Mouse (Mus musculus) gonadal fat pad, adult 2 months (tissue): Measurements from ENCODE around the gene Camk1d. TPM values are rescaled to one million over a fixed set of nuclear protein-coding genes. Genes with fewer than 3 reads are reported as not detected.
"Not testable (repeated sequence)": the region's sequence is repeated elsewhere in the genome, so short reads cannot be mapped to it uniquely, and the experiment has no call there.

ENCODE experiments used
- DNase-seq: peaks from one replicate; pipeline ENCODE4 v3.0.0-alpha.2; 2012; ENCODE audit warnings: low read depth
- polyA plus RNA-seq: library from polyadenylated mRNA; depleted of rRNA; stranded (reverse); fragments of >200 nt; gene quantifications from 2 replicates; pipeline ENCODE4 v1.2.3, GENCODE M21; 2012

Camk1d gene
- polyA plus RNA-seq, 1 experiment: 1.3 TPM

DNA sequence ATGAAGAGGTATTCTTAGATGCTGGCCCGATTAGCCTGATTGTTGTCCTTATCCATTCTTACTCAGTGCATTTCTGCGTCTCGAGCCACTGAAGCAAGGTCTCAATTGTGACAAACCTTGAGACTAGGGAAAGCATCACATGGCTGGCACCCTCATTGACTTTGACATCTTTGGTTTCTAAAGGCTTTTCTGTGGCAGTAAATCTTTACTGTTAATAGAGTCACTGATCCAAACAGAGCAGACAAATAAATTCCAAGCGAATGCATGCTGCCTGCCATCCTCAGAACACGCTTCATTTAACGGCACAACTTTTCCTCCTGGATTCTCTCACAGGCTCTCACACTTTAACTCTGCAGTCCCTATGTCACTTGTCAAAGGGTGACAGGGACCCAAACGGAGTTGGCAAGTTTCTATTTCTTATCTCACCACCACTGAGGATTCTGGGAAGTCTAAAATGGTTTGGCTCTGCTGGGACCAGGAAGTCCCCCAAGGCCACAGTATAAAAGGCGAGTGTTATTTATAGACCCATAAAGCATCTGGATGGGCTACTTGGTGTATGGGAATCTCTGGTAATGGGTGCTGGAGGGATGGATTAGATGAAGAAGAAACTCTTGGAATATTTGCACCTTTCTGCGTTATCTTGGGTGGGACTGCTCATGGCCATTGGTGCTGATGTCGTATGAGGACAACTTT is 141.9 kb downstream of the Camk1d start:
- no peak for DNase-seq

DNA sequence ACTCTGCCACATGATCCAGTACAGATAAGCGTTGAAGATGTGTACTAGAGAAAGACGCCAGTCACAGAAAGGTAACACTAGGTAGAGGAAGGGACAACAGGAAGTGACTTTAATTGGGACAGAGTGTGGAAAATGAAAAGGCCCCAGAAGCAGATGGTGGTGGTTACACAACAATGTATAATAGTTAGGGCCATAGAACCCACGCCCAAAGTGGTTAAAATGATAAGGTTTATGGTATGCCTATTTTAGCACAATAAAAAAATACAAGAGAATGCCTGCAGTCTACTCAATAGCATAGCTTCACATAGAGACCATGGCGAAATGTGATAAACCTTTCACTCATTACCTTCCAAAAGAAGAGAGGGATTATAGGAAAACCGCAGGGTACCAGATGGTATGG is 147.7 kb downstream of the Camk1d start:
- DNase-seq: no peak

DNA sequence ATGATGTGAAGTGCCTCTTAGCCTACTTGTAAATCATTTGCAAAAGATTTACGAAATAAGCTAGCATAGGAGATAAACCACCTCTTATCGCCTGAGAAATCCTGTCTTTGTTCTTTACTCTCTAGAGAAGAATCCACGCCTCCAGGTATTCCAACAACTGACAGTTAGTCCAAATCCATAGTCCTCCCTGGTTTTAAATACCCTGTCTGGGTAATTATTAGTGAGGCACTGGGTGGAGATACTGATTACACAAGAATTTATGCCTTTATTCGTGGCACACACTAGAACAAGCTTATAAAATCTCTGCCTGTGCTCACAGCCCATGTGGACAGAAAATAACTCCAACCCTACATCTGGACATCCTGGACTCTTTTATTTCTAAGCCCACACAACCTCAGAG is 150.6 kb downstream of the Camk1d start:
- no peak for DNase-seq

- DNase-seq: no peak
Measured at GRCm38 (mm10) chr2:5561446-5561845, 152.9 kb downstream of the Camk1d start.

GRCm38 (mm10) chr2:5553264-5553663 is 161.1 kb downstream of the Camk1d start:
- DNase-seq: no peak

DNA sequence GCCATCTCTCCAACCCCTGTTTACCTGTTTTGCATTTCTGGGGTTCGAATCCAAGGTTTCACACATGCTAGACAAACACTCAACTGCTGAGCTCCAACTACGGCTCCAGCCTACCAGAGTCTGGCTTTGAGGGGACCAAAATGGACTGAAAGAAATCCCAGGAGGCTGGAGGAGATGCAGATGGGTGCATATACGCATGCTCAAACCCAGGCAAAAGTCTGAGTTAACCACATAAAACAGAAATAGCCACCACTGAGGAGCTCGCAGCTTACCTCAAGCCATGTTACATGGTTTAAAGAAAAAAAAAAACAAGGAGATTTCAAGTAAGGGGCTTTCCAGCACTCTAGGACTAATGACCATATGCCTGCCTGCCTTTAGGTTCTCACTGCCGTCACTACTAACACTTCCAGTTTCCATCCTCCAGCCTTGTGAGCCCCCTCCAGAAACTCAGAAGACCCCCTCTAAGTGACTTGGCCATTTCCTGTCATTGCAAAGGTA is 162.5 kb downstream of the Camk1d start:
- DNase-seq: no peak

DNA sequence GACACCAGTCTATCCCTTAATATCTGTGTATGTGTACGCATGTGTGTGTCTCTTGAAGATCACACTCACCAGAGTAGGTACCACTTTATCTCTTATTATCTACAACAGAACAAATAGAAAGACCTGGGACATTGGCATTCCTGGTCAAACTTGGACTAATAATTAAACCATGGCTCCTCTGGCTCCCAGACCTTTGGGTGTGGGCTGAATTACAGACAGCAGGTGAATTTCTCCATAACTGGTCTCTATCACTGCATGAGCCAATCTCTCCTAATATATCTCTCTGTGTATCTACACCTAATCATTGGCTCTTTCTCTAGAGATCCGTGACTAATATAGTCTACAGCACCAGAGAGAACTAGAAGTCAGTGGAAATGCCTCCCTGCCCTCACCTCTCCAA is 165.0 kb downstream of the Camk1d start:
- DNase-seq: no peak

DNA sequence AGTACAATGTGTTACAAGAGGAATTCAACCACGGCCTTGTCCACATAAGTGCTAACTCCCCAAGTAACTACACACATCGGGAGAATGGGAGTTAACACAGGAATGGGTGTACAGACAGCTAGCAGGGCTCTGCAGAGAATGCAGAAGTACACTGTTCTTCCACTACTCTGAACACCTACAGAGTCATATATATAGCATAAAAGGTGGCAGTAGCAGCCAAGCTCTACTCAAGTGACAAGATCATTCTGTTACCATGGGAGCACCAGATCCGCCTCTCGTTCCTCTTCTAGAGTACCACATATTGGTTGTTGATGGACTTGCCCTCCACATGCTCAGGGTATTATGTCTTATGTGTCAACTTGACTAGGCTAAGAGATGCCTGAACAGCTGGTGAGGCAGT is 165.4 kb downstream of the Camk1d start:
- DNase-seq: no peak

GRCm38 (mm10) chr2:5540870-5541269 is 173.4 kb downstream of the Camk1d start:
- no peak for DNase-seq

DNA sequence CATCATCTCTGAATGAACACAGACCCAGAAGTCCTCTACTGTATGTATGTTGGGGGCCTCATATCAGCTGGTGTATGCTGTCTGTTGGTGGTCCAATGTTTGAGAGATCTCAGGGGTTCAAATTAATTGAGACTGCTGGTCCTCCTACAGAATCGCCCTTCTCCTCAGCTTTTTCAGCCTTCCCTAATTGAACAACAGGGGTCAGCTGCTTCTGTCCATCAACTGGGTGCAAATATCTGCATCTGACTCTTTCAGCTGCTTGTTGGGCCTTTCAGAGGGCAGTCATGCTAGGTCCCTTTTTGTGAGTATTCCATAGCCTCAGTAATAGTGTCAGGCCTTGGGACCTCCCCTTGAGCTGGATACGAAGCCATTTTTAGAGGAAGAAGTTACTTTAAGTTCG is 174.4 kb downstream of the Camk1d start:
- not testable (repeated sequence) for DNase-seq

DNA sequence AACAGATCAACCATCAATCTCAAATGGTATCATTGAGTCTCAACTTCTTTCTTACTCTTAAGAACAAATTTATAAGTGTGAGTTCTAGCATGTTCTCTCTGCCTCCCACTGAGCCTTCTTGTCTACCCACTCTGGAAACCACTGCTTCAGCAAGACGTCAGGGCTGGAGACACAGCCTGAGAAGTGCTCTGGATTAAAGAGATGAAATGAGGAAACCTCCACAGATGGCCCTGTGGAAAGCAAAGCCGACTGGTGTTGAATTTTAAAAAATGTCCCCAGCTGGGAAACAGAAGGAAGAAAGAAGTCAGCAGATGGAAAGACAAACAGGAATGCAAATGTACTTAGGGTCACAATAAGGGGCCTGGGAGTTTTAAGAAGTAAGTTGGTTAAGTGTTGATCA is 180.4 kb downstream of the Camk1d start:
- DNase-seq: no peak

DNA sequence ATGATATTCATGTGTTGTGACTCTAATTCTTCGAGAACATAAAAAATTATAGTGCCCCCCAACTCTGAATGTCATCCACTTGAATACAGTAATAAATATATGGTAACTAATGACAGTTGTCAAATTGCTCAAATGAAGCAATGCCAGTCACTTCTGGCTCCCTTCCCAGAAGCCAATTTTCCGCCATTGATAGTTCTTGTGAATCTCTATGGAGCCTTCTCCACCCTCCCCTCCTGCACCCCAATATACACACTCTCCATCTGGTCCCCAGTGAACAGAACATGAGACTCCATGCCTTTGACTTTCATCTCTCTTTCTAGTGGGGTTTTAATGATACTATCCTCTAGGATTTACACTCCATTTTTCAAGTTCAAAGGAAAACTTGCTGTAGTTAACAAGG is 184.3 kb downstream of the Camk1d start:
- DNase-seq: no peak

DNA sequence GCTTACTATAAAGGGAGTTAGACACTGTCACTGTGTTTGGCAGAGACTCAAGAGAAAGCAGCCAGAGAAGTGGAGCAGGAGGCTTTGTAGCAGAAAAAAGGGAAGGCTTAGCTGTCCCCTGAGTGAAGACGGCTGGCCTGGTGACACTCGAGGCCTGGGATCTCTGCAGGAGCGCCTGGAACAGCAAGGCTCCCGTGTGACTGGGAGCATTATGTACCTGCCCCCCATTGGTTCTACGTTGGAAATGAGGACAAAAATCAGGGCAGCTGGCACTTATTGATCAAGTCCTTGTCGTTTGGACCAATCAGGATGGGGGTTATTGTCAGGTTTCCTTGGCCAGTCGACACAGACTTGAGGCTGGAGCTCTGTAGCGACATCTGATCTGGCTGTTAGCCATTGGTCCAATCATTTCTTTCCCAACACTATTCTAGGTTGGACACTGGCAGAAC is 195.1 kb downstream of the Camk1d start:
- no peak for DNase-seq

- no peak for DNase-seq
Measured at GRCm38 (mm10) chr2:5515106-5515505, 199.2 kb downstream of the Camk1d start.

- no peak for DNase-seq
Measured at GRCm38 (mm10) chr2:5514095-5514494, 200.2 kb downstream of the Camk1d start.

DNA sequence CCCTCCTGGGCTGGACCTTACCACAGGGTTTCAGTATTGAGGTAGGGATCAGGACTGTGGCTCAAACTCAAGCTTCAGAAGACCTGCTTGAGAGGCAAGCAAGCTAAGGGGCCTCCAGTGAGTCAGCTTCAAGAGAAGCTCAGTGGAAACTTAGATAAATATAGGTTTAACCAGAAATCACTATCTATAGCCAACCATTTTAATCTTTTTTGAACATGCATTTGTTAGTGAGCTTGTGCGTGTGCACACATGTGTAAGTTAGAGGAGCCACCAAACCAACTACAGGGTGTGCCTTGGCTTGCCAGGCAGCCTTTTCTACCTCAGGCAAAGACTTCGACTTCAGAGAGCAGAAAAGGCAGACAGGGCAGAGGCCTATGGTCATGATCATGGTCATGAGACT is 200.7 kb downstream of the Camk1d start:
- DNase-seq: no peak

- no peak for DNase-seq
Measured at GRCm38 (mm10) chr2:5510042-5510441, 204.3 kb downstream of the Camk1d start.

GRCm38 (mm10) chr2:5499620-5500019 is 214.7 kb downstream of the Camk1d start:
- no peak for DNase-seq

GRCm38 (mm10) chr2:5489916-5490315 is 224.4 kb downstream of the Camk1d start:
- no peak for DNase-seq

GRCm38 (mm10) chr2:5487344-5487743 is 227.0 kb downstream of the Camk1d start:
- no peak for DNase-seq

GRCm38 (mm10) chr2:5486663-5487062 is 227.7 kb downstream of the Camk1d start:
- DNase-seq: no peak

DNA sequence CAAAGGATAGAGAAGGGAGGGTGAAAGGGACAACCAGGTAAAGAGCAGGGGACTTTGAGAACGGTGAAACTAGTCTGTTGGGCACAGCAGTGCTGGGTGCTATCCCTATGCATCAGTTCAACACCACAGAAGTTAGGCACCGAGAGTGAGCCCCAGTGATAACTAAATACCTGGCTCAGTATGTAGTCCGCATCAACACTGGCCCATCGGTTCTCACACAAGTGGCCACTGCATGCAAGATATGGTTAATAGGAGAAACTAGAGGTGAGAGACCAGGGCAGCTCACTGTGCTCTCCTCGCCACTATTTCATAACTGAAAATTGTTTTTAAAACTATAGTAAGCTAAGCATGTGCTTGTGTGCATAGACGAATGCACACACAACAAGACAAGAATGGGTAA is 228.5 kb downstream of the Camk1d start:
- no peak for DNase-seq

GRCm38 (mm10) chr2:5479886-5480285 is 234.4 kb downstream of the Camk1d start:
- no peak for DNase-seq

DNA sequence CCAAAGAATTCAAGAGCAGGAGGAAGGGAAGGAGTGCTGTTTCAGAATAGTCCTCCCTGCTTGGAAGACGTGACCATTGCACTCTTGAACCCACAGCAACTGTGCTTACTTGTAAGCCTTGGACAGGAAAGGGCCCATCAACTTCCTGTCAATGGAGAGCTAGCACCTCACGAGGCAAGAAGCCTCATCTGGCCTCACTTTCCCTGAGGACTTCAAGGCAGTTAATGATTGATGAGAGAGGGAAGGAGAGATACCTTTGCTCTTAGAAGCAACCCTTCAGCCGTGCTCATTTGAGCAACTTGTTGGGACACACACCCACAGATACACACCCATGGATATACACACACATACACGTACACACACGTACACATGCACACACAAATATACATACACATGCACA is 235.6 kb downstream of the Camk1d start:
- no peak for DNase-seq
